Mouse (Mus musculus) small intestine, adult 2 months (tissue): Measurements from ENCODE around the gene Ltbp4.

Source experiments
- CTCF ChIP-seq: fragments of 200-500 bp; IDR thresholded peaks from 2 replicates; pipeline ENCODE4 v1.5.1; 2012; ENCODE audit warnings: low read depth, mild to moderate bottlenecking, control low read depth, inconsistent platforms, low read length, moderate library complexity, mixed read lengths; ENCODE audit not compliant: insufficient replicate concordance, insufficient read length; ENCODE audit errors: extremely low read depth
- POLR2A ChIP-seq: fragments of 200-500 bp; IDR thresholded peaks from 2 replicates; pipeline ENCODE4 v1.6.1; 2012; ENCODE audit warnings: low read depth, mild to moderate bottlenecking, control low read depth, inconsistent platforms, low read length, moderate library complexity

DNA sequence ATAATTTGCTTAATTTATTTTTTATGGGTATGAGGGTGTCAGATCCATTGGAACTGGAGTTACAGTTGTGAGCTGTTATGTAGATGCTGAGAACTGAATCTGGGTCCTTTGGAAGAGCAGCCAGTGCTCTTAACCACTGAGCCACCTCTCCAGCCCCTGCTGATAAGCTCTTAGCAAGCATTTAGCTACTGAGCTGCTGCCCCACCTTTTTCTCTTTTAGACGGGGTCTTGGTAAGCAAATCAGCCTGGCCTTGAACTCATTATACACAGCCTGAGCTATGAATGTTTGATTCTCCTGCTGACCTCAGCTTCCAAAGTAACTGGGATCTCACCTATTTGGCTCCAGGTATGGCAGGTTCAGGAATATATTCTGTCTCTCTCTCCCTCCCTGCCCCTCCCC lies 43.5 kb upstream of the Ltbp4 start:
- TF ChIP-seq CTCF (no peak), POLR2A (no peak)
